Mouse (Mus musculus) intestine, embryonic 16.5 days (tissue): ENCODE measurements at regions not wholly inside any gene's neighbourhood (a gene's known extent, or its start where the extent isn't known, plus 50 kb on each side); places are given as distances from the start of the nearest gene placed in this dataset.

ENCODE experiments used
- ATAC-seq: fragments of 200-750 bp; cut with Nextera tagmentation; 2 replicates; pipeline ENCODE4 v1.8.0; 2017; ENCODE audit warnings: moderate TSS enrichment, moderate library complexity
- H3K27ac ChIP-seq: fragments of 300-500 bp; sonication (generic); 2 replicates; pipeline ENCODE4 v1.5.1; 2014; ENCODE audit warnings: mild to moderate bottlenecking, low read length
- H3K27me3 ChIP-seq: fragments of 300-500 bp; sonication (generic); replicated peaks from 2 replicates; pipeline ENCODE4 v1.6.1; 2014; ENCODE audit warnings: low read length, control low read depth, mixed read lengths; ENCODE audit not compliant: control insufficient read depth, insufficient read depth
- H3K36me3 ChIP-seq: fragments of 300-500 bp; sonication (generic); 2 replicates; pipeline ENCODE4 v1.6.1; 2014; ENCODE audit warnings: low read length, control low read depth; ENCODE audit not compliant: control insufficient read depth, insufficient read depth
- H3K4me1 ChIP-seq: fragments of 300-500 bp; sonication (generic); 2 replicates; pipeline ENCODE4 v1.6.1; 2014; ENCODE audit warnings: low read length, control low read depth, mixed read lengths; ENCODE audit not compliant: control insufficient read depth, insufficient read depth
- H3K4me2 ChIP-seq: fragments of 300-500 bp; sonication (generic); 2 replicates; pipeline ENCODE4 v1.6.1; 2014; ENCODE audit warnings: low read depth, low read length, control low read depth
- H3K4me3 ChIP-seq: fragments of 300-500 bp; sonication (generic); 2 replicates; pipeline ENCODE4 v1.5.1; 2014; ENCODE audit warnings: mild to moderate bottlenecking, low read length
- H3K9ac ChIP-seq: fragments of 300-500 bp; sonication (generic); 2 replicates; pipeline ENCODE4 v1.6.1; 2014; ENCODE audit warnings: low read depth, low read length
- H3K9me3 ChIP-seq: fragments of 300-500 bp; sonication (generic); 2 replicates; pipeline ENCODE4 v1.6.1; 2016; ENCODE audit warnings: low read length, control low read depth; ENCODE audit not compliant: control insufficient read depth
- WGBS: fragments of 180-500 bp; shearing (Covaris S2); extraction: QIAGEN DNeasy Blood & Tissue Kit; methylation state at CpG from one replicate; pipeline ENCODE4 v1.1.7; 2014; 5-methylcytosine and 5-hydroxymethylcytosine counted together

DNA sequence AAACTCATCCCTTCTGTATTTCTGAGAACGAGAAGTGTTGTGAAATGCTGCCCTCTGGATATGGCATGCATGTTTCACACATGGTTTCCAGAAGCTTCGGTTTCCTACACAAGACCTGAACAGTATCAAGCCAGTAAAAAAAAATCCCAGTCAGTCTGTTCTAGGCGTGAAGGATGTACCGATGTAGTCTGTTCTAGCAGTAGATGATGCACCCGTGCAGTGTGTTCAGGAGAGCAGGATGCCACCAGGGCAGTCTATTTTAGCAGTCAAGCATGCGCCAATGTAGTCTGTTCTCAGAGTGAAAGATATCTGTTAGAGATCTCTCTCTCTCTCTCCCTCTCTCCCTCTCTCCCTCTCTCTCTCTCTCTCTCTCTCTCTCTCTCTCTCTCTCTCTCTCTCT, 162.0 kb downstream of the 4930544G11Rik start:
- Histone ChIP-seq H3K27ac (no peak overlapping the region), H3K9me3 (no peaks in the 10 kb centered on the region), H3K36me3 (no peaks in the 10 kb centered on the region), H3K27me3 (no peaks in the 10 kb centered on the region), H3K4me3 (no peak overlapping the region), H3K4me2 (no peak overlapping the region), H3K9ac (no peak overlapping the region), H3K4me1 (no peaks in the 10 kb centered on the region)
- no peak for ATAC-seq
- 84% methylated on average over 6 of the region's 6 CpGs for WGBS

- 78% methylated on average over 5 of the region's 5 CpGs for WGBS
- Histone ChIP-seq H3K4me2 (no peak overlapping the region), H3K36me3 (no peaks in the 10 kb centered on the region), H3K27me3 (no peaks in the 10 kb centered on the region), H3K9me3 (no peaks in the 10 kb centered on the region), H3K27ac (no peak overlapping the region), H3K9ac (no peak overlapping the region), H3K4me1 (no peaks in the 10 kb centered on the region), H3K4me3 (no peak overlapping the region)
- ATAC-seq = no peak
These were observed 169.2 kb downstream of the 4930544G11Rik start for GRCm38 (mm10) chr6:66121479-66122183.

DNA sequence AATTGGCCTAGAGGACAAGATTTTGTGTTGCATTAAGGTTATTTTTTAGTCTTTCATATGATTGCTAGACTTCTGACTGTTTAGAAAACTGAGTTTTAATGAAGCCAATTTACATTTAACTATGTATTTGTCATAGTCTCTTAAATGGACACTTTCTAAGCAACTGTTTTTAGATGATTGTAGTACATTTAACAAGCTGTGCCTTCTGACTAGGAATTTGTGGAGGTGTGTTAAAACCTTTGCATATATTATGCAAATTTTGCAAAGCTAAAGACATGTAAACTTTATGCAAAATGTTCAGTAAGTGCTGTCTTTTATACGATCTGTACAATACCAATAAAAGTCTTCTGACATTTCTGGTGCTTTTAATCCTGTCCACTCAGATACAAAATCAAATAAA, 171.9 kb downstream of the 4930544G11Rik start:
- WGBS = 57% methylated on average over 1 of the region's 1 CpGs
- Histone ChIP-seq H3K4me3 (no peak overlapping the region), H3K27me3 (no peaks in the 10 kb centered on the region), H3K9ac (no peak overlapping the region), H3K4me2 (no peak overlapping the region), H3K9me3 (no peaks in the 10 kb centered on the region), H3K36me3 (no peaks in the 10 kb centered on the region), H3K27ac (no peak overlapping the region), H3K4me1 (no peaks in the 10 kb centered on the region)
- ATAC-seq = no peak

DNA sequence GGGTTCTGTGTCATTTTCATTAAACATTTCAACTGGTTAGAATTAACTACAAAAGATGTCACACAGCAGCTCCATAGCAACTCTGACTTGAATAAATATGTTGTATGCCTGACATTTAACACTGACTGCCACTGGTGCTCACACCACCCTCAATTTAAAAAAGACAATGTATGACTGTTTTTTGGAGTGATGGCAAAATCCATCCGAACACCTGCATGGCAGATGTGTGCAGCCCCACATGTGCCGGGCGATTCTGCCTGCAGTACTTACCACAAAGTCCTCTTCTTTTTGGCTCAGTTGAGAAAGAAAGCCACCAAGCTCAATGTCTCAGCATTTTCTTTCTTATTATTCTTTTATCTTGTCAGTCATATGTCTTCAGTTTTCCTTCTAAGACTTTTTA, 199.4 kb downstream of the 4930544G11Rik start:
- H3K4me3 ChIP-seq = no peak overlapping the region
- H3K9ac ChIP-seq = no peak overlapping the region
- H3K4me1 ChIP-seq = no peaks in the 10 kb centered on the region
- no peak for ATAC-seq
- 84% methylated on average over 3 of the region's 3 CpGs for WGBS
- no peaks in the 10 kb centered on the region for H3K36me3 ChIP-seq
- no peak overlapping the region for H3K27ac ChIP-seq
- no peaks in the 10 kb centered on the region for H3K9me3 ChIP-seq
- H3K4me2 ChIP-seq = no peak overlapping the region
- no peaks in the 10 kb centered on the region for H3K27me3 ChIP-seq

- Histone ChIP-seq H3K9ac (no peak overlapping the region), H3K27me3 (no peaks in the 10 kb centered on the region), H3K4me1 (no peaks in the 10 kb centered on the region), H3K4me3 (no peak overlapping the region), H3K36me3 (no peaks in the 10 kb centered on the region), H3K4me2 (no peak overlapping the region), H3K27ac (no peak overlapping the region), H3K9me3 (no peaks in the 10 kb centered on the region)
- ATAC-seq = no peak
- 89% methylated on average over 2 of the region's 2 CpGs for WGBS
These were observed 202.4 kb downstream of the 4930544G11Rik start for GRCm38 (mm10) chr6:66154831-66155230.

GRCm38 (mm10) chr6:66160805-66161204, 208.4 kb downstream of the 4930544G11Rik start:
- Histone ChIP-seq H3K27me3 (no peaks in the 10 kb centered on the region), H3K36me3 (no peaks in the 10 kb centered on the region), H3K27ac (no peak overlapping the region), H3K4me3 (no peak overlapping the region), H3K4me1 (no peaks in the 10 kb centered on the region), H3K9me3 (no peaks in the 10 kb centered on the region), H3K4me2 (no peak overlapping the region), H3K9ac (no peak overlapping the region)
- WGBS = 57% methylated on average over 2 of the region's 2 CpGs
- no peak for ATAC-seq

- WGBS = 57% methylated on average over 3 of the region's 3 CpGs
- H3K4me2 ChIP-seq = no peak overlapping the region
- no peaks in the 10 kb centered on the region for H3K4me1 ChIP-seq
- ATAC-seq = no peak
- no peak overlapping the region for H3K27ac ChIP-seq
- no peaks in the 10 kb centered on the region for H3K36me3 ChIP-seq
- no peak overlapping the region for H3K9ac ChIP-seq
- H3K9me3 ChIP-seq = no peaks in the 10 kb centered on the region
- no peak overlapping the region for H3K4me3 ChIP-seq
- no peaks in the 10 kb centered on the region for H3K27me3 ChIP-seq
These were observed 216.5 kb downstream of the 4930544G11Rik start for GRCm38 (mm10) chr6:66168913-66169312.

GRCm38 (mm10) chr6:66197990-66198389, 245.6 kb downstream of the 4930544G11Rik start:
- no peak overlapping the region for H3K4me2 ChIP-seq

DNA sequence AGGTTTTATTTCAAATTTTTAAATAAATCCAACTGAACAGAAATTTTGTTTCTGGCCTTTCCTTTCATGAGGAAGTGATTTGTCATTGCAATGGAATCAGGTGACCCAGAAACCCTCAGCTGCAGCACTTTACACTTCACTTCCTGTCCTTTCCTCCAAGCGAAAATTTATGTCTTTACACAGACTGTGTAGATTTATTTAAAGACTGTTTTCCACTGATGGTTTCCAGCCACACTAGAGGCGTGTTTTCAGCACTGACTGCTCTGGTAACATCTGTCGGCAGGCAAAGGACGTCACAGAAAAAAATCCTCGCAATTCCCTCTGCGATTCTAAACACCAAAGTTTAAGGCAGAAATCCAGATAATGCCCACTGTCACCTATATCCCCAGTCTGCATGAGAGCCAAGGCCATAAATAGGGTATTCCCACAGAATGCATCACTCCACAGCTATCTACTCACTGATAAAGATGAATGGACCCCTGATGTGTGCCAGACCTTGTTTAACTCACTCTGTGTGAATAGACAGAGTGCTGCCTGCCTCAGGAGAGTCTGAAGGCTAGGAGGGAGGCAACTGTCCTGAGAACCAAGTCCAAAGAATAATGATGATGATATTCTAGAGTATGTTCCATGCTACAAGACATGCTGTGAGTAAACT, 247.9 kb downstream of the 4930544G11Rik start:
- ATAC-seq = peak; percentile 60; the same call in 1 of the 2 replicates
- H3K27me3 ChIP-seq = no peaks in the 10 kb centered on the region
- 38% methylated on average over 6 of the region's 6 CpGs for WGBS
- H3K4me3 ChIP-seq = no peak overlapping the region
- no peaks in the 10 kb centered on the region for H3K36me3 ChIP-seq
- H3K4me2 ChIP-seq = no peak overlapping the region
- H3K9ac ChIP-seq = no peak overlapping the region
- no peaks in the 10 kb centered on the region for H3K9me3 ChIP-seq
- H3K27ac ChIP-seq = no peak overlapping the region
- no peaks in the 10 kb centered on the region for H3K4me1 ChIP-seq

More at GRCm38 (mm10) chr6:66197990-66198389, 245.6 kb downstream of the 4930544G11Rik start:
- ATAC-seq = no peak
- H3K27ac ChIP-seq = no peak overlapping the region
- H3K9me3 ChIP-seq = no peaks in the 10 kb centered on the region
- H3K36me3 ChIP-seq = no peaks in the 10 kb centered on the region
- H3K4me1 ChIP-seq = no peaks in the 10 kb centered on the region
- H3K27me3 ChIP-seq = no peaks in the 10 kb centered on the region
- WGBS = 67% methylated on average over 1 of the region's 1 CpGs
- H3K9ac ChIP-seq = no peak overlapping the region
- H3K4me3 ChIP-seq = no peak overlapping the region
